Mouse (Mus musculus) NIH3T3 (cell line): ENCODE data around the gene Galt.
A peak's percentile ranks its signal among the peaks of the same experiment; 100 is the strongest.

Source experiments
- DNase-seq: peaks from one replicate; pipeline ENCODE4 v3.0.0-alpha.2; 2012; ENCODE audit warnings: low read depth

Galt gene

GRCm38 (mm10) chr4:41754797-41755337 lies at the start of gene Galt:
Galt (plus strand) TSS chr4:41755228.
- peak; percentile 63 for DNase-seq

GRCm38 (mm10) chr4:41705922-41706754 lies 48.9 kb upstream of the Galt start:
- DNase-seq = no peak

- DNase-seq = peak; percentile 65
Observed at GRCm38 (mm10) chr4:41707011-41707535, 48.0 kb upstream of the Galt start.

GRCm38 (mm10) chr4:41708192-41708745 lies 46.8 kb upstream of the Galt start:
- DNase-seq = peak; percentile 81

GRCm38 (mm10) chr4:41710229-41710628 lies 44.8 kb upstream of the Galt start:
- DNase-seq = no peak

- no peak for DNase-seq
Observed at GRCm38 (mm10) chr4:41711705-41712375, 43.2 kb upstream of the Galt start.

- no peak for DNase-seq
Observed at GRCm38 (mm10) chr4:41712421-41713196, 42.4 kb upstream of the Galt start.

GRCm38 (mm10) chr4:41713197-41714067 lies 41.6 kb upstream of the Galt start, which contains the start of gene Rpp25l:
Rpp25l (minus strand) TSS chr4:41713534.
- peak; percentile 87 for DNase-seq

- peak; percentile 88 for DNase-seq
Observed at GRCm38 (mm10) chr4:41714276-41714675, 40.8 kb upstream of the Galt start.

GRCm38 (mm10) chr4:41715082-41715481 lies 39.9 kb upstream of the Galt start:
- no peak for DNase-seq

- peak; percentile 71 for DNase-seq
Observed at GRCm38 (mm10) chr4:41715596-41715995, 39.4 kb upstream of the Galt start.

GRCm38 (mm10) chr4:41716834-41717233 lies 38.2 kb upstream of the Galt start:
- no peak for DNase-seq

GRCm38 (mm10) chr4:41722918-41723351 lies 32.1 kb upstream of the Galt start, which contains the start of gene Dctn3:
Dctn3 (minus strand) TSS chr4:41723170.
- peak; percentile 94 for DNase-seq

- DNase-seq = no peak
Observed at GRCm38 (mm10) chr4:41726826-41727621, 28.0 kb upstream of the Galt start.

- DNase-seq = no peak
Observed at GRCm38 (mm10) chr4:41731052-41731765, 23.8 kb upstream of the Galt start, which contains the start of gene Arid3c. Arid3c (minus strand) TSS chr4:41731142.

- DNase-seq = peak; percentile 85
Observed at GRCm38 (mm10) chr4:41737602-41738255, 17.3 kb upstream of the Galt start.

GRCm38 (mm10) chr4:41738256-41738603 lies 16.8 kb upstream of the Galt start:
- DNase-seq = no peak

- DNase-seq = no peak
Observed at GRCm38 (mm10) chr4:41739260-41739659, 15.8 kb upstream of the Galt start.
